Mouse (Mus musculus): ENCODE results near the gene Ugt2a1. TPM values are rescaled to one million over a fixed set of nuclear protein-coding genes. Genes with fewer than 3 reads are reported as not detected.
A peak's percentile ranks its signal among the peaks of the same experiment; 100 is the strongest.
"Not testable (repeated sequence)": the region's sequence is repeated elsewhere in the genome, so short reads cannot be mapped to it uniquely, and the experiment has no call there.

Ugt2a1 gene
- polyA plus RNA-seq, 1 experiment from 2014 or later, result not detected

- not testable (repeated sequence) for H3K27me3 ChIP-seq (replicated peaks; ENCODE audit: control insufficient read depth, insufficient read depth, low read length); H3K9ac ChIP-seq (ENCODE audit: low read depth, low read length); H3K4me1 ChIP-seq (replicated peaks; ENCODE audit: control insufficient read depth, insufficient read depth, low read length); H3K4me3 ChIP-seq (ENCODE audit: low read depth, low read length); ATAC-seq (replicated peaks; ENCODE audit: low FRiP score); H3K4me2 ChIP-seq; H3K9me3 ChIP-seq (ENCODE audit: control insufficient read depth, low read length); H3K27ac ChIP-seq (ENCODE audit: low read depth, low read length); DNase-seq (ENCODE audit: low spot score); H3K36me3 ChIP-seq (ENCODE audit: control insufficient read depth, insufficient read depth, low read length)
- 79% methylated on average over 1 of the region's 1 CpGs for WGBS
These were observed 4.0 kb downstream of the Ugt2a1 start, which contains the start of gene Gm43638 for GRCm38 (mm10) chr5:87486706-87487105. Gm43638 (minus strand) TSS chr5:87486806.

- Histone ChIP-seq H3K27ac (ENCODE audit: low read depth, low read length) (no peak within 1 kb of the TSS), H3K4me1 (replicated peaks; ENCODE audit: control insufficient read depth, insufficient read depth, low read length) (no peaks in the 10 kb centered on the region), H3K9ac (ENCODE audit: low read depth, low read length) (no peak within 1 kb of the TSS), H3K4me2 (no peak within 1 kb of the TSS), H3K9me3 (ENCODE audit: control insufficient read depth, low read length) (no peaks in the 10 kb centered on the region), H3K4me3 (ENCODE audit: low read depth, low read length) (no peak within 1 kb of the TSS), H3K27me3 (replicated peaks; ENCODE audit: control insufficient read depth, insufficient read depth, low read length) (no peaks in the 10 kb centered on the region), H3K36me3 (ENCODE audit: control insufficient read depth, insufficient read depth, low read length) (no peaks in the 10 kb centered on the region)
- 73% methylated on average over 5 of the region's 5 CpGs for WGBS
- no peak for DNase-seq (ENCODE audit: low spot score)
- no peak for ATAC-seq (replicated peaks; ENCODE audit: low FRiP score)
These were observed 8.5 kb downstream of the Ugt2a1 start, which contains the start of gene Ugt2a2 for GRCm38 (mm10) chr5:87482160-87482559. Ugt2a2 (minus strand) TSS chr5:87482260.

GRCm38 (mm10) chr5:87458810-87459209 lies 31.9 kb downstream of the Ugt2a1 start:
- no peak overlapping the region for H3K4me3 ChIP-seq (ENCODE audit: low read depth, low read length)
- no peaks in the 10 kb centered on the region for H3K27me3 ChIP-seq (replicated peaks; ENCODE audit: control insufficient read depth, insufficient read depth, low read length)
- no peak overlapping the region for H3K27ac ChIP-seq (ENCODE audit: low read depth, low read length)
- 52% methylated on average over 1 of the region's 1 CpGs for WGBS
- H3K4me2 ChIP-seq, result no peak overlapping the region
- no peaks in the 10 kb centered on the region for H3K36me3 ChIP-seq (ENCODE audit: control insufficient read depth, insufficient read depth, low read length)
- ATAC-seq (replicated peaks; ENCODE audit: low FRiP score) (no peak), DNase-seq (ENCODE audit: low spot score) (no peak)
- no peak overlapping the region for H3K9ac ChIP-seq (ENCODE audit: low read depth, low read length)
- H3K9me3 ChIP-seq (ENCODE audit: control insufficient read depth, low read length), result no peaks in the 10 kb centered on the region
- no peaks in the 10 kb centered on the region for H3K4me1 ChIP-seq (replicated peaks; ENCODE audit: control insufficient read depth, insufficient read depth, low read length)

- Histone ChIP-seq H3K27ac (ENCODE audit: low read depth, low read length) (no peak overlapping the region), H3K36me3 (ENCODE audit: control insufficient read depth, insufficient read depth, low read length) (no peaks in the 10 kb centered on the region), H3K4me2 (no peak overlapping the region), H3K4me3 (ENCODE audit: low read depth, low read length) (no peak overlapping the region), H3K27me3 (replicated peaks; ENCODE audit: control insufficient read depth, insufficient read depth, low read length) (no peaks in the 10 kb centered on the region), H3K4me1 (replicated peaks; ENCODE audit: control insufficient read depth, insufficient read depth, low read length) (no peaks in the 10 kb centered on the region), H3K9ac (ENCODE audit: low read depth, low read length) (no peak overlapping the region), H3K9me3 (ENCODE audit: control insufficient read depth, low read length) (no peaks in the 10 kb centered on the region)
- ATAC-seq (replicated peaks; ENCODE audit: low FRiP score) (no peak), DNase-seq (ENCODE audit: low spot score) (no peak)
These were observed 33.0 kb downstream of the Ugt2a1 start for GRCm38 (mm10) chr5:87457701-87458100.

GRCm38 (mm10) chr5:87456216-87456850 lies 34.3 kb downstream of the Ugt2a1 start:
- no peak overlapping the region for H3K4me2 ChIP-seq
- ATAC-seq (replicated peaks; ENCODE audit: low FRiP score) (no peak), DNase-seq (ENCODE audit: low spot score) (no peak)
- no peak overlapping the region for H3K27ac ChIP-seq (ENCODE audit: low read depth, low read length)
- WGBS, result 78% methylated on average over 3 of the region's 3 CpGs
- no peaks in the 10 kb centered on the region for H3K36me3 ChIP-seq (ENCODE audit: control insufficient read depth, insufficient read depth, low read length)
- no peaks in the 10 kb centered on the region for H3K4me1 ChIP-seq (replicated peaks; ENCODE audit: control insufficient read depth, insufficient read depth, low read length)
- H3K9ac ChIP-seq (ENCODE audit: low read depth, low read length), result no peak overlapping the region
- H3K27me3 ChIP-seq (replicated peaks; ENCODE audit: control insufficient read depth, insufficient read depth, low read length), result no peaks in the 10 kb centered on the region
- H3K4me3 ChIP-seq (ENCODE audit: low read depth, low read length), result no peak overlapping the region
- H3K9me3 ChIP-seq (ENCODE audit: control insufficient read depth, low read length), result no peaks in the 10 kb centered on the region

- no peak overlapping the region for H3K4me2 ChIP-seq
- no peak overlapping the region for H3K27ac ChIP-seq (ENCODE audit: low read depth, low read length)
- ATAC-seq (replicated peaks; ENCODE audit: low FRiP score) (no peak), DNase-seq (ENCODE audit: low spot score) (no peak)
- no peaks in the 10 kb centered on the region for H3K27me3 ChIP-seq (replicated peaks; ENCODE audit: control insufficient read depth, insufficient read depth, low read length)
- no peak overlapping the region for H3K4me3 ChIP-seq (ENCODE audit: low read depth, low read length)
- no peaks in the 10 kb centered on the region for H3K36me3 ChIP-seq (ENCODE audit: control insufficient read depth, insufficient read depth, low read length)
- no peak overlapping the region for H3K9ac ChIP-seq (ENCODE audit: low read depth, low read length)
- no peaks in the 10 kb centered on the region for H3K4me1 ChIP-seq (replicated peaks; ENCODE audit: control insufficient read depth, insufficient read depth, low read length)
- H3K9me3 ChIP-seq (ENCODE audit: control insufficient read depth, low read length), result no peaks in the 10 kb centered on the region
These were observed 35.2 kb downstream of the Ugt2a1 start for GRCm38 (mm10) chr5:87455519-87455918.

GRCm38 (mm10) chr5:87452514-87452913 lies 38.2 kb downstream of the Ugt2a1 start:
- ATAC-seq (replicated peaks; ENCODE audit: low FRiP score); H3K36me3 ChIP-seq (ENCODE audit: control insufficient read depth, insufficient read depth, low read length); H3K4me1 ChIP-seq (replicated peaks; ENCODE audit: control insufficient read depth, insufficient read depth, low read length); H3K4me3 ChIP-seq (ENCODE audit: low read depth, low read length); H3K27me3 ChIP-seq (replicated peaks; ENCODE audit: control insufficient read depth, insufficient read depth, low read length); H3K27ac ChIP-seq (ENCODE audit: low read depth, low read length); DNase-seq (ENCODE audit: low spot score); H3K4me2 ChIP-seq; H3K9ac ChIP-seq (ENCODE audit: low read depth, low read length); H3K9me3 ChIP-seq (ENCODE audit: control insufficient read depth, low read length): not testable (repeated sequence)
- 91% methylated on average over 4 of the region's 5 CpGs for WGBS

GRCm38 (mm10) chr5:87436264-87436663 lies 54.4 kb downstream of the Ugt2a1 start:
- no peaks in the 10 kb centered on the region for H3K4me1 ChIP-seq (replicated peaks; ENCODE audit: control insufficient read depth, insufficient read depth, low read length)
- no peak overlapping the region for H3K27ac ChIP-seq (ENCODE audit: low read depth, low read length)
- no peaks in the 10 kb centered on the region for H3K27me3 ChIP-seq (replicated peaks; ENCODE audit: control insufficient read depth, insufficient read depth, low read length)
- H3K4me3 ChIP-seq (ENCODE audit: low read depth, low read length), result no peak overlapping the region
- no peak for DNase-seq (ENCODE audit: low spot score)
- H3K9me3 ChIP-seq (ENCODE audit: control insufficient read depth, low read length), result no peaks in the 10 kb centered on the region
- H3K4me2 ChIP-seq, result no peak overlapping the region
- WGBS, result 46% methylated on average over 3 of the region's 3 CpGs
- no peaks in the 10 kb centered on the region for H3K36me3 ChIP-seq (ENCODE audit: control insufficient read depth, insufficient read depth, low read length)
- ATAC-seq (replicated peaks; ENCODE audit: low FRiP score), result 0 out of 2 replicates have a peak, but pooled peaks have one; percentile 45
- no peak overlapping the region for H3K9ac ChIP-seq (ENCODE audit: low read depth, low read length)

GRCm38 (mm10) chr5:87425676-87426075 lies 65.0 kb downstream of the Ugt2a1 start:
- H3K27ac ChIP-seq (ENCODE audit: low read depth, low read length), result no peak overlapping the region
- no peak for ATAC-seq (replicated peaks; ENCODE audit: low FRiP score)
- H3K4me2 ChIP-seq, result no peak overlapping the region
- no peak for DNase-seq (ENCODE audit: low spot score)
- H3K36me3 ChIP-seq (ENCODE audit: control insufficient read depth, insufficient read depth, low read length), result no peaks in the 10 kb centered on the region
- no peaks in the 10 kb centered on the region for H3K4me1 ChIP-seq (replicated peaks; ENCODE audit: control insufficient read depth, insufficient read depth, low read length)
- no peaks in the 10 kb centered on the region for H3K27me3 ChIP-seq (replicated peaks; ENCODE audit: control insufficient read depth, insufficient read depth, low read length)
- H3K9ac ChIP-seq (ENCODE audit: low read depth, low read length), result no peak overlapping the region
- WGBS, result 72% methylated on average over 3 of the region's 3 CpGs
- H3K4me3 ChIP-seq (ENCODE audit: low read depth, low read length), result no peak overlapping the region
- H3K9me3 ChIP-seq (ENCODE audit: control insufficient read depth, low read length), result no peaks in the 10 kb centered on the region
